Mouse (Mus musculus): ENCODE measurements around the gene Gm4969. TPM values are rescaled to one million over a fixed set of nuclear protein-coding genes. Genes with fewer than 3 reads are reported as not detected.

Gm4969 gene
- polyA plus RNA-seq, 1 experiment from 2014 or later = 1.6 TPM

DNA sequence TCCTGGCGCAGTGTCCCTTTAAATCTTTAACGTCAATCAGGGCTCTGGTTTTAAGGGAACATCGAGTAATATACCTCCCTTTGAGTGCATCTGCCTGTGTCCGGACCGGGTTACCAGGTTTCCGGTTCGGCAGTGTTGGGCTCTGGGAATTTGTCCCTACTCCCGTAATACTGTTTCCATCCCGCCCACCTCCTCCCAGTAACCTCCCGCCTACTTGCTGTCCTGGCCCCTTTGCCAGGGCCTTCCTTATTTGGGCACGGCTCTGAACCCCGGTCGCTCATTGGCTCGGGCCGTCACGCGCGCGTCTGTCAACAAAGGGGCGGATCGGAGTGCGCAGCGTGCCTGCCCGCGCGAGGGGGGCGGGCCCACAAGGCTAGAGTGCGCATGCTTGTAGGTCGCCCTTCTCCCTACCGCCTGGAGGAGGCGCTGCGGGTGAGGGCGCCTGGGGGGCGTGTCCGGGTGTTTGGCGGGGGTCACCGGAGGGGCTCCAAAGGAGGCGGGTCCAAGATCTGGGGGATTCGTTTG, 13.2 kb upstream of the Gm4969 start:
- peak overlapping the region; percentile 94 for H3K27ac ChIP-seq
- peaks cover 19% of the 10 kb centered on the region for H3K4me1 ChIP-seq (replicated peaks)
- under 1% methylated on average over 39 of the region's 39 CpGs for WGBS
- peak; percentile 99 for ATAC-seq
- peak overlapping the region; percentile 44 for H3K4me3 ChIP-seq (replicated peaks)
- H3K9me3 ChIP-seq = no peaks in the 10 kb centered on the region
- H3K9ac ChIP-seq (replicated peaks) = peak overlapping the region; percentile 67
- no peaks in the 10 kb centered on the region for H3K27me3 ChIP-seq
- peaks cover 30% of the 10 kb centered on the region for H3K36me3 ChIP-seq
- H3K4me2 ChIP-seq (replicated peaks) = peak overlapping the region; percentile 55

DNA sequence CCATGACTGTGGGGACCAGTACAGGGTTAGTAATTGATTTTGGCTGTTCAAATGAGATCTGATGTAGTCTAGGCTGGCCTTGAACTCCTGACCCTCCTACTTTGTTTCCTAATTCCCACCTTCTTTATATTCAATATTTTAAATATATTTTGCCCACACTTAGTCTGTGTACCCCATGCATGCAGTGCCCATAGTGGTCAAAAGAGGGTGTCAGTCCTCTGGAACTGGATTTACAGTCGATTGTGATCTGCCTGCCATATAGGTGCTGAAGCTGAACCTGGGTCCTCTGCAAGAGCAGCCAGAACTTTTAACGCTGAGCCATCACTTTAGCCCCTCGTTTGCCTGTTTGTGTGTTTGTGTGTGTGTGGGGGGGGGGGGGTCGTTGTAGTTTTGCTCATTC, 12.5 kb upstream of the Gm4969 start:
- H3K9me3 ChIP-seq = no peaks in the 10 kb centered on the region
- peak overlapping the region; percentile 94 for H3K27ac ChIP-seq
- H3K4me1 ChIP-seq (replicated peaks) = peaks cover 19% of the 10 kb centered on the region
- 34% methylated on average over 4 of the region's 4 CpGs for WGBS
- H3K4me3 ChIP-seq (replicated peaks) = peak overlapping the region; percentile 44
- peak; percentile 1; the same call in 1 of the 2 replicates for ATAC-seq
- no peaks in the 10 kb centered on the region for H3K27me3 ChIP-seq
- H3K9ac ChIP-seq (replicated peaks) = peak overlapping the region; percentile 67; the same call in 1 of the 2 replicates
- peaks cover 23% of the 10 kb centered on the region for H3K36me3 ChIP-seq
- H3K4me2 ChIP-seq (replicated peaks) = peak overlapping the region; percentile 55

DNA sequence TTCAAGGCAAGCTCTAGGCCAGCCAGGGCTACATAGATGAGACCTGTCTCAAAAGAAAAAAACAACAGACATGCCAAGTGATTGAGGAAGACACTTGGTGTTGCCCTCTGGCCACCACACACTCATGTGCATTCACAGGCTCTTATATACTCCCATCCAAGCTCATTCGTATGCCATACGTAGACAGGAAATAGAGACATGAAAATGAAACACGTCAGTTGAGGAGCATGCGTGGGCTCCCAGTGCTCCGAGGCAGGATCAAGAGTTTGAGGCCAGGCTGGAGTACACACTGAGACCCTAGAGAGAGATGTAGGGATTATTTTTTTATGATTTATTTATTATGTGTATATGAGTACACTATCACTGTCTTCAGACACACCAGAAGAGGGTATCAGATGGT, 11.2 kb upstream of the Gm4969 start:
- Histone ChIP-seq H3K27ac (no peak overlapping the region), H3K36me3 (peaks cover 12% of the 10 kb centered on the region), H3K27me3 (no peaks in the 10 kb centered on the region), H3K4me1 (replicated peaks) (peaks cover 19% of the 10 kb centered on the region), H3K9ac (replicated peaks) (no peak overlapping the region), H3K4me3 (replicated peaks) (no peak overlapping the region), H3K4me2 (replicated peaks) (no peak overlapping the region), H3K9me3 (no peaks in the 10 kb centered on the region)
- no peak for ATAC-seq
- WGBS = 94% methylated on average over 5 of the region's 5 CpGs

DNA sequence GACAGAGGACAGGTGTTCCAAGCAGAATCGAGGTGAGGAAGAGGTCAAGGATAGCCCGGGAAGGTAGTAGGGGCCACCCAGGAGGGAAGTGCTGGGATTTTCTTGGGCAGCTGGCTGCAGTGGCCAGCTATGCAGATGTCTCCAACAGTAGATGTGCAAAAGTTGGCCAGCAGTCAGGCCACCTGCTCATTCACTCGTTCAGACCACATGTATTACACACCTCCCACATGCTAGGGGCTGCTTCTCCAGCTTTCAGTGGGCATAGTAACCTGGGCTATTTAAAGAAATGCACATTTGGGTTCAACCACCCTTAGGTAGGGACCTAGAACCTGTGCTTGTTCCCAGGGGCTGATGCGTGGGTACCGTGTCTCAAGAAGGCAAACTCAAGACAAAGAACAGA, 9.6 kb upstream of the Gm4969 start:
- Histone ChIP-seq H3K4me3 (replicated peaks) (no peak overlapping the region), H3K27ac (no peak overlapping the region), H3K9ac (replicated peaks) (no peak overlapping the region), H3K27me3 (no peaks in the 10 kb centered on the region), H3K4me1 (replicated peaks) (peaks cover 15% of the 10 kb centered on the region), H3K9me3 (no peaks in the 10 kb centered on the region), H3K36me3 (peaks cover 12% of the 10 kb centered on the region), H3K4me2 (replicated peaks) (no peak overlapping the region)
- WGBS = 90% methylated on average over 5 of the region's 5 CpGs
- no peak for ATAC-seq

DNA sequence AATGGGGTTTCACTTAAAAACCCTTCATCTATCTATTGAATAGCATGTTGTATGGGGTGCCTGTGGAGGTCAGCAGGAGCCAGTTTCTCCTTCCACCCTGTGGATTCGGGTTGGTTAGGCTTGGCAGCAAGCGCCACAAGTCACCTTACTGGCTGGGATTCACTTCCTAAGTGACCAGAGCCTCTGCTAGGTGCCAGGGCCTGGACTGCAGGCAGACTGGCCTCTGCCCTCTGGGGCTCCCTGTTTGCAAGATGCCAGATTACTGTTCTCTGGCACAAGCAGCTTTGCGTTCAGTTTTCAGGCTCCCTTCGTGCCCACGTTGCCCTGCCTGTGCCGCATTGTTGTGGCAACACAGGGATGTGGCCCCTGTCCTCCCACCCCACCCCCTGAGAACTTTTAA, 6.5 kb upstream of the Gm4969 start:
- 91% methylated on average over 6 of the region's 6 CpGs for WGBS
- Histone ChIP-seq H3K27me3 (no peaks in the 10 kb centered on the region), H3K9me3 (no peaks in the 10 kb centered on the region), H3K4me3 (replicated peaks) (no peak overlapping the region), H3K4me2 (replicated peaks) (no peak overlapping the region), H3K9ac (replicated peaks) (no peak overlapping the region), H3K27ac (no peak overlapping the region), H3K4me1 (replicated peaks) (peaks cover 18% of the 10 kb centered on the region), H3K36me3 (peaks cover 12% of the 10 kb centered on the region)
- ATAC-seq = no peak

DNA sequence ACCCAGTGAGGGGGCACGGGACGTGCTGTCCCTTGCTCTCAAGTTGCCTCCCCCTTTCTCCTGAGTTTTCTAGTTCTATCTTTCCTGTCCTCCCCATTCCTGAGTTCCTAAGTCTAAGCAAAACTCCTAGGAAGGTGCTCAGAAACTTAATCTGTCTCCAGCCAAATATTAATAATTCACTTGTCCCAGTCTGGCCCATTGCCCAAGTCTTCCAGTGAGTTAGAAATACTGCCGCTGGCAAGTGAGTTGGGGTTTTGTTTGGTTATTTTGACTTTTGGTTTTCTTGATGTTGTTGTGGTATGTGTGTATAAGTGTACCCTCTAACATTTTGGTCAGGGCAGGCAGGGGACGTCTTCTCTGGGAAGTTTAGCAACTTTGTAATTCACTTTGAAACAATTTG, 3.5 kb upstream of the Gm4969 start:
- no peak for ATAC-seq
- Histone ChIP-seq H3K27me3 (peaks cover 12% of the 10 kb centered on the region), H3K36me3 (no peaks in the 10 kb centered on the region), H3K4me1 (replicated peaks) (peaks cover 23% of the 10 kb centered on the region), H3K9ac (replicated peaks) (no peak overlapping the region), H3K4me3 (replicated peaks) (no peak overlapping the region), H3K4me2 (replicated peaks) (no peak overlapping the region), H3K9me3 (no peaks in the 10 kb centered on the region), H3K27ac (no peak overlapping the region)
- 94% methylated on average over 4 of the region's 4 CpGs for WGBS

DNA sequence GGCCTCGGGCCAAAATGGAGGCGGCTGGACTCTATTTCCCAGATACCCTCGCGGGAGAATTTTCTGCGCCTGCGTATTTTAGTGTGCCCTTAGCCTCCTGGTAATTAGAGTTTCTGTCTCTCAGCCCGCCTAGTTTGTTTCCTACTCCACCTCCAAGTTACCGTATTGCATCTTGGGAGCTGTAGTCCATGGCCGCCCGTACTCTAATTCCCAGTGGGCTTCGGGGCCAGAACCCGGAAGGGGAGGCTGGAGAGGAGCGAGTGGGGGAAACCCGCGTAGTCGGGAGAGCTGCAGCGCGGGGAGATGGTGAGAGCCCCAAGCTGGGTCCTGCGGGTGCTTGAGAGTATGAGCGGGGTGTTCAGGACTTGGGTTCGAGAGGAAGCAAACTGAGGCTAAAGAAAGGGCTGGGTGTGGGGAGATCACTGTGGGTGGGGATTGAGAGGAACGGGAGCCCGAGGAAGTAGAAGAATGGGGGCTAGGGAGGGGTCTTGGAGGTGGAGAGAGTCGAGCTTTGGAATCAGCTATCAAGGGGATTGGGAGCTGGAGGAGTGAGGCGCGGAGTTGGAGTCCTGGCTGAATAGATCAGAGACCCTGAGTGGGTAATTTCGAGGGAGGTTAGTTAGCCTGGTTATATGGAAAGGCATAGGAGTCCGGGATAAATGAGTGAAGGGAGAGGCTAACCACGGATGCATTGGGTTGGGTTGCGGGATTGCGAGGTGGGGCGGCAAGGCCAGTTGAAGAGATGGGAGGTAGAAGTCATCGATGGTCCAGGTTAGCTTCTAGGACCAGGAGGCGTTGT, 1.7 kb upstream of the Gm4969 start, which contains the start of gene Fbxo46:
Gene Fbxo46, plus strand, starts transcription at position 229 of the 799 bp plus-strand sequence.
- H3K9ac ChIP-seq (replicated peaks) = peak within 1 kb of the TSS; percentile 80
- peak within 1 kb of the TSS; percentile 62 for H3K4me3 ChIP-seq (replicated peaks)
- no peaks in the 10 kb centered on the region for H3K9me3 ChIP-seq
- H3K36me3 ChIP-seq = no peaks in the 10 kb centered on the region
- WGBS = 3% methylated on average over 34 of the region's 34 CpGs
- H3K27me3 ChIP-seq = peaks cover 12% of the 10 kb centered on the region
- H3K4me1 ChIP-seq (replicated peaks) = peaks cover 23% of the 10 kb centered on the region
- peak within 1 kb of the TSS; percentile 85 for H3K4me2 ChIP-seq (replicated peaks)
- peak; percentile 97 for ATAC-seq
- peak within 1 kb of the TSS; percentile 55; the same call in 1 of the 2 replicates for H3K27ac ChIP-seq

DNA sequence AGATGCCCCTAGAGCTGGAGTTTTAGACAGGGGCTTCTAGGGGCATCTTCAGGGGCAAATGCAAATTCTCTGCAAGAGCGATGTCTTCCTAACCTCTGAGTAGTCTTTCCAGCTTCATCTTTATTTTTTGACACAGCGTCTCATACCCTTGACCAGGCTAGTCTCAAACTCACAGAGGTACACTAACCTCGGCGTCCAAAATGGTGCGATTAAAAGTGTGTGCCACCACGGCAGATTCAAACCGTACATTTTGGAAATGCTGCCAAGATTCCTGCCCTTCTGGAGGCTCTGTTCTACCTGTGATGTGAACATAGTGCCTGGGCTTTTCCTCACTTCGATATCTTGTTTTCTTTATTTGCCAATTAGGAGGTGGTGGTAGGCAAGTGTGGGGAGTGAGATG, 915 bp upstream of the Gm4969 start:
- Histone ChIP-seq H3K9ac (replicated peaks) (no peak overlapping the region), H3K27me3 (peaks cover 12% of the 10 kb centered on the region), H3K9me3 (no peaks in the 10 kb centered on the region), H3K4me2 (replicated peaks) (no peak overlapping the region), H3K36me3 (no peaks in the 10 kb centered on the region), H3K4me1 (replicated peaks) (peaks cover 23% of the 10 kb centered on the region), H3K27ac (no peak overlapping the region), H3K4me3 (replicated peaks) (no peak overlapping the region)
- 94% methylated on average over 8 of the region's 8 CpGs for WGBS
- peak; percentile 35 for ATAC-seq

DNA sequence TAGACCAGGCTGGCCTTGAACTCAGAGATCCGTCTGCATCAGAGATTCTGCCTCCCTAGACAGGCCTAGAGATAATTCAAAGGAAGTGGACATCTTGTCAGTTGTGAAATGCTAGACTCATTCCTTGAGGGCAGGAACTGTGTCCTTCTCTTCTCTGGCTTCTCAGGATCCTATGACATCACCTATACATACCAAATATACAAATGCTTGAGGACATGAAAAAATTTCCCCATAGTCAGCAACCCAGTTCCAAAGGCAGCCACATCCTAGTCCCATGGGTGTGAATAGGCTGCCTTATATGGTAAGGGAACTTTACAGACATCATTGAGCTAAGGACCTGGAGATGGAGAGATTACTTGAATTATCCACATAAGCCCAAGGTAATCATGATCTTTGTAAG, 8.6 kb downstream of the Gm4969 start:
- Histone ChIP-seq H3K4me3 (replicated peaks) (no peak overlapping the region), H3K4me2 (replicated peaks) (no peak overlapping the region), H3K4me1 (replicated peaks) (no peaks in the 10 kb centered on the region), H3K27me3 (no peaks in the 10 kb centered on the region), H3K9me3 (no peaks in the 10 kb centered on the region), H3K36me3 (no peaks in the 10 kb centered on the region), H3K9ac (replicated peaks) (no peak overlapping the region), H3K27ac (no peak overlapping the region)
- 84% methylated on average over 1 of the region's 1 CpGs for WGBS
- ATAC-seq = no peak

DNA sequence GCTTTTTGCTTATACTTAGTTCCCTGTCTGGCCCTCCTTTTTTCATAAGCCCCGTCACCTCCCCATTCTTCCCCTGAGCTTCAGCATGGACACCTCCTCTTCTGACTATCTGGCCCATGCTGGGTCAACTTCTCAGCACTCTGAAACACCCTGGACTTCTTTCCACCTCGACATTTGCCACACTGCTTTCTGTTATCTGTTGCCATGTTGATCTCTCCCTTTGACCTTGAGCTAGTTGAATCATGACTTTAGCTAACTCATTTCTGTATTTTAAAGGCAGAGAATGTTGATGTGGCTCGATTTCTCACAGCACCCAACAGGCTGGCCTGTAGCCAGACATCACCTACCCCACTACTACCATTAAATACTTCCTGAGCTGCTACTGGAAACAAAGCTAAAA, 10.7 kb downstream of the Gm4969 start:
- WGBS = 70% methylated on average over 3 of the region's 3 CpGs

DNA sequence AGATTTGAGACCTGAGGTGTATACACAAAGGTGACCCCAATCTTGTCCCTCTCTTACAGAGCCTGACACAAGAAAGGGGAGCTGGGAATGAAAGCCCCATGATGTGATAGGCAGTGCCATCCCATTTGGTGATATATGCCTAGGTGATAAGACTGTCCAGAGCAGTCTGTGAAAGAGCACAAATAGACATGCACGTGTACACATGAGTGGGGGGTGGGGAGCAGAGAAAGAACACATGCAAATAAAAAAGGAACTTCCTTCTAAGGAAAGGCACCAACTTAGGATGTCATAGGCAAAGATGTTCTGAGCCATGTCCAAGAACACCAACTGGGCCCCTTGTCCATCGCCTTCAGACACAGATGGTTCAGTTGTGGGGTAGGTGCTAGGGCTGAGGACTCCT, 13.7 kb downstream of the Gm4969 start:
- no peaks in the 10 kb centered on the region for H3K27me3 ChIP-seq
- no peak overlapping the region for H3K27ac ChIP-seq
- no peak overlapping the region for H3K9ac ChIP-seq (replicated peaks)
- H3K4me1 ChIP-seq (replicated peaks) = no peaks in the 10 kb centered on the region
- H3K36me3 ChIP-seq = no peaks in the 10 kb centered on the region
- no peak for ATAC-seq
- 81% methylated on average over 2 of the region's 2 CpGs for WGBS
- no peaks in the 10 kb centered on the region for H3K9me3 ChIP-seq
- no peak overlapping the region for H3K4me3 ChIP-seq (replicated peaks)
- no peak overlapping the region for H3K4me2 ChIP-seq (replicated peaks)

More for the DNA sequence above, 10.7 kb downstream of the Gm4969 start:
- no peak for ATAC-seq
- Histone ChIP-seq H3K4me3 (replicated peaks) (no peak overlapping the region), H3K4me2 (replicated peaks) (no peak overlapping the region), H3K27me3 (no peaks in the 10 kb centered on the region), H3K9ac (replicated peaks) (no peak overlapping the region), H3K9me3 (no peaks in the 10 kb centered on the region), H3K36me3 (no peaks in the 10 kb centered on the region), H3K4me1 (replicated peaks) (no peaks in the 10 kb centered on the region), H3K27ac (no peak overlapping the region)

DNA sequence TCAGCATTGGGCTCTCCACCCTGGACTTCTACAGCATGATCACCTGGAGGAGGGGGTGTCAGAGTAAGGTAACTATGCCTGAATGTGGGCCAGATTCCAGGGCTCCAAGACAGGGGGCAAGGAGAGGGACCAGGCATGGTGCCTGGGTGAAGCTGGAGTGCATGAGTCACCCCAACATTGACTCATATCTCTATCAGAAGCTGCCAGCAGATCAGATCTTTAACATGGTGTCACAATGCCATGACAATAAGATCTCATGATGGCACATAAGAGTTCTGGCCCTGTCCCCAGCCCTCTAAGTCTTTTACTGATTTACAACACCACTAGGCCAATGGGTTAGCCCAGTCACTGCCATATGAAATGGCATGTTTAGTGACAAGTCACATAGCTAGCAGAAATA, 14.4 kb downstream of the Gm4969 start:
- Histone ChIP-seq H3K27me3 (no peaks in the 10 kb centered on the region), H3K27ac (no peak overlapping the region)

More for the DNA sequence above, 14.4 kb downstream of the Gm4969 start:
- Histone ChIP-seq H3K4me1 (replicated peaks) (no peaks in the 10 kb centered on the region), H3K4me3 (replicated peaks) (no peak overlapping the region), H3K4me2 (replicated peaks) (no peak overlapping the region), H3K9me3 (no peaks in the 10 kb centered on the region), H3K9ac (replicated peaks) (no peak overlapping the region), H3K36me3 (no peaks in the 10 kb centered on the region)
- ATAC-seq = no peak

Data from midbrain, embryonic 13.5 days (tissue).